Mouse (Mus musculus): ENCODE data around the gene Phf14. TPM values are rescaled to one million over a fixed set of nuclear protein-coding genes. Genes with fewer than 3 reads are reported as not detected.

Gene Phf14
- polyA plus RNA-seq, 1 experiment from 2014 or later, result 21.7 TPM

GRCm38 (mm10) chr6:12026804-12027537, 119.4 kb downstream of the Phf14 start:
- Histone ChIP-seq H3K36me3 (replicated peaks; ENCODE audit: insufficient read depth, low read length) (no peaks in the 10 kb centered on the region), H3K4me1 (ENCODE audit: insufficient read depth) (no peaks in the 10 kb centered on the region), H3K4me3 (ENCODE audit: low read depth, low read length) (no peak overlapping the region), H3K27ac (ENCODE audit: low read depth) (no peak overlapping the region), H3K27me3 (ENCODE audit: insufficient read depth, low read length) (no peaks in the 10 kb centered on the region), H3K9me3 (ENCODE audit: low read length) (no peaks in the 10 kb centered on the region), H3K9ac (replicated peaks) (no peak overlapping the region), H3K4me2 (ENCODE audit: low read depth, low read length) (no peak overlapping the region)
- DNase-seq (no peak), ATAC-seq (peak; percentile 36; the same call in 1 of the 2 replicates)
- no peak for TF ChIP-seq EP300 (IDR thresholded peaks at IDR 0.05; ENCODE audit: low read depth)
- TF ChIP-seq CTCF (IDR thresholded peaks at IDR 0.05; ENCODE audit: low read depth), result no peak
- WGBS (ENCODE audit: insufficient replicate concordance), result 83% methylated on average over 2 of the region's 2 CpGs

GRCm38 (mm10) chr6:12034561-12034960, 127.0 kb downstream of the Phf14 start:
- TF ChIP-seq CTCF (IDR thresholded peaks at IDR 0.05; ENCODE audit: low read depth) (no peak), EP300 (IDR thresholded peaks at IDR 0.05; ENCODE audit: low read depth) (no peak)
- DNase-seq (no peak), ATAC-seq (no peak)
- H3K9ac ChIP-seq (replicated peaks), result no peak overlapping the region
- H3K4me3 ChIP-seq (ENCODE audit: low read depth, low read length), result no peak overlapping the region
- H3K36me3 ChIP-seq (replicated peaks; ENCODE audit: insufficient read depth, low read length), result no peaks in the 10 kb centered on the region
- no peak overlapping the region for H3K27ac ChIP-seq (ENCODE audit: low read depth)
- H3K4me2 ChIP-seq (ENCODE audit: low read depth, low read length), result no peak overlapping the region
- H3K4me1 ChIP-seq (ENCODE audit: insufficient read depth), result no peaks in the 10 kb centered on the region
- H3K27me3 ChIP-seq (ENCODE audit: insufficient read depth, low read length), result no peaks in the 10 kb centered on the region
- no peaks in the 10 kb centered on the region for H3K9me3 ChIP-seq (ENCODE audit: low read length)
- WGBS (ENCODE audit: insufficient replicate concordance), result 75% methylated on average over 4 of the region's 4 CpGs

GRCm38 (mm10) chr6:12038268-12038667, 130.7 kb downstream of the Phf14 start:
- no peak for TF ChIP-seq EP300 (IDR thresholded peaks at IDR 0.05; ENCODE audit: low read depth)
- TF ChIP-seq CTCF (IDR thresholded peaks at IDR 0.05; ENCODE audit: low read depth), result no peak
- H3K4me1 ChIP-seq (ENCODE audit: insufficient read depth), result no peaks in the 10 kb centered on the region
- no peaks in the 10 kb centered on the region for H3K9me3 ChIP-seq (ENCODE audit: low read length)
- ATAC-seq (no peak), DNase-seq (no peak)
- H3K4me2 ChIP-seq (ENCODE audit: low read depth, low read length), result no peak overlapping the region
- no peak overlapping the region for H3K27ac ChIP-seq (ENCODE audit: low read depth)
- H3K4me3 ChIP-seq (ENCODE audit: low read depth, low read length), result no peak overlapping the region
- no peak overlapping the region for H3K9ac ChIP-seq (replicated peaks)
- H3K36me3 ChIP-seq (replicated peaks; ENCODE audit: insufficient read depth, low read length), result no peaks in the 10 kb centered on the region
- no peaks in the 10 kb centered on the region for H3K27me3 ChIP-seq (ENCODE audit: insufficient read depth, low read length)
- WGBS (ENCODE audit: insufficient replicate concordance), result 61% methylated on average over 7 of the region's 7 CpGs

- WGBS (ENCODE audit: insufficient replicate concordance), result 65% methylated on average over 2 of the region's 2 CpGs
- H3K9me3 ChIP-seq (ENCODE audit: low read length), result no peaks in the 10 kb centered on the region
Measured at GRCm38 (mm10) chr6:12052884-12053283, 145.3 kb downstream of the Phf14 start.

GRCm38 (mm10) chr6:12054149-12054548, 146.5 kb downstream of the Phf14 start:
- no peaks in the 10 kb centered on the region for H3K27me3 ChIP-seq (ENCODE audit: insufficient read depth, low read length)
- no peak overlapping the region for H3K9ac ChIP-seq (replicated peaks)
- no peak for TF ChIP-seq CTCF (IDR thresholded peaks at IDR 0.05; ENCODE audit: low read depth)
- TF ChIP-seq EP300 (IDR thresholded peaks at IDR 0.05; ENCODE audit: low read depth), result no peak
- no peak for ATAC-seq
- WGBS (ENCODE audit: insufficient replicate concordance), result 62% methylated on average over 3 of the region's 3 CpGs
- H3K36me3 ChIP-seq (replicated peaks; ENCODE audit: insufficient read depth, low read length), result peaks cover 2% of the 10 kb centered on the region; the same call in 1 of the 2 replicates
- H3K9me3 ChIP-seq (ENCODE audit: low read length), result no peaks in the 10 kb centered on the region
- no peak for DNase-seq
- no peak overlapping the region for H3K4me2 ChIP-seq (ENCODE audit: low read depth, low read length)
- H3K4me1 ChIP-seq (ENCODE audit: insufficient read depth), result no peaks in the 10 kb centered on the region
- no peak overlapping the region for H3K27ac ChIP-seq (ENCODE audit: low read depth)
- no peak overlapping the region for H3K4me3 ChIP-seq (ENCODE audit: low read depth, low read length)

More at GRCm38 (mm10) chr6:12052884-12053283, 145.3 kb downstream of the Phf14 start:
- ATAC-seq (no peak), DNase-seq (no peak)
- TF ChIP-seq EP300 (IDR thresholded peaks at IDR 0.05; ENCODE audit: low read depth), result no peak
- TF ChIP-seq CTCF (IDR thresholded peaks at IDR 0.05; ENCODE audit: low read depth), result no peak
- H3K4me3 ChIP-seq (ENCODE audit: low read depth, low read length), result no peak overlapping the region
- H3K4me2 ChIP-seq (ENCODE audit: low read depth, low read length), result no peak overlapping the region
- no peaks in the 10 kb centered on the region for H3K27me3 ChIP-seq (ENCODE audit: insufficient read depth, low read length)
- no peak overlapping the region for H3K9ac ChIP-seq (replicated peaks)
- peaks cover 2% of the 10 kb centered on the region; the same call in 1 of the 2 replicates for H3K36me3 ChIP-seq (replicated peaks; ENCODE audit: insufficient read depth, low read length)
- no peaks in the 10 kb centered on the region for H3K4me1 ChIP-seq (ENCODE audit: insufficient read depth)
- no peak overlapping the region for H3K27ac ChIP-seq (ENCODE audit: low read depth)

GRCm38 (mm10) chr6:12058717-12059116, 151.1 kb downstream of the Phf14 start:
- Histone ChIP-seq H3K4me3 (ENCODE audit: low read depth, low read length) (no peak overlapping the region), H3K9me3 (ENCODE audit: low read length) (no peaks in the 10 kb centered on the region), H3K27me3 (ENCODE audit: insufficient read depth, low read length) (no peaks in the 10 kb centered on the region), H3K36me3 (replicated peaks; ENCODE audit: insufficient read depth, low read length) (peaks cover 3% of the 10 kb centered on the region), H3K9ac (replicated peaks) (no peak overlapping the region), H3K27ac (ENCODE audit: low read depth) (no peak overlapping the region), H3K4me2 (ENCODE audit: low read depth, low read length) (no peak overlapping the region), H3K4me1 (ENCODE audit: insufficient read depth) (no peaks in the 10 kb centered on the region)
- ATAC-seq, result no peak
- TF ChIP-seq CTCF (IDR thresholded peaks at IDR 0.05; ENCODE audit: low read depth) (no peak), EP300 (IDR thresholded peaks at IDR 0.05; ENCODE audit: low read depth) (no peak)
- DNase-seq, result no peak
- WGBS (ENCODE audit: insufficient replicate concordance), result 84% methylated on average over 5 of the region's 5 CpGs

All from liver, postnatal 0 days (tissue).